ENCODE assay signal across 16 mouse cellular contexts in genomic region chr11:51656798-51657521, GRCm38 (mm10). TPM values are rescaled to one million over a fixed set of nuclear protein-coding genes. Genes with fewer than 3 reads are reported as not detected.
DNase-seq lines count a peak whose midpoint lies in the region; ATAC-seq and TF ChIP-seq lines count a peak whose summit lies in the region.
"Had no signal": no experiment of that assay in that cellular context is flagged by ENCODE, and none has a peak within 500 bp of the region (broad histone marks: within the 10 kb centered on the region; RNA-seq: fewer than 3 reads in every experiment).

No protein-coding gene starts in this region.

- H3K27me3 ChIP-seq in lung, postnatal 0 days (replicated peaks; ENCODE audit: insufficient read depth, low read length), result no peaks in the 10 kb centered on the region
- no peaks in the 10 kb centered on the region for H3K27me3 ChIP-seq in kidney, embryonic 14.5 days (ENCODE audit: control insufficient read depth, insufficient read depth, low read length)
- no peaks in the 10 kb centered on the region for H3K27me3 ChIP-seq in stomach, embryonic 15.5 days (replicated peaks)
- peaks cover 7% of the 10 kb centered on the region for H3K27me3 ChIP-seq in hindbrain, embryonic 13.5 days
- H3K27me3 ChIP-seq: embryonic facial prominence, embryonic 15.5 days; forebrain, embryonic 15.5 days; limb, embryonic 13.5 days had no signal

- ATAC-seq in lung, postnatal 0 days, result peak; percentile 54
- peak; percentile 41 for ATAC-seq in kidney, embryonic 14.5 days (ENCODE audit: low FRiP score, low TSS enrichment)
- ATAC-seq in stomach, embryonic 15.5 days (ENCODE audit: insufficient read depth, low FRiP score, low read depth), result no peak
- no peak for ATAC-seq in hindbrain, embryonic 13.5 days (ENCODE audit: low FRiP score)
- ATAC-seq: forebrain, embryonic 15.5 days; inflammation-experienced regulatory T-cells, adult 6 months had no signal

- DNase-seq in adrenal gland, adult 2 months, result peak; percentile 59
- DNase-seq in adrenal gland, adult 8-10 months, result no peak
- DNase-seq in lung, postnatal 0 days (ENCODE audit: low spot score), result no peak
- DNase-seq in lung, adult 2 months, result no peak
- no peak for DNase-seq in natural killer cell, adult 2 months (ENCODE audit: low spot score in 2 of 2)
- DNase-seq: cerebellum, adult 9-11 months; gastrocnemius, postnatal 10 days; heart, postnatal 10 days; retina, postnatal 1 day had no signal

- H3K9ac ChIP-seq in lung, postnatal 0 days (replicated peaks; ENCODE audit: low read depth), result no peak overlapping the region
- no peak overlapping the region for H3K9ac ChIP-seq in kidney, embryonic 14.5 days (ENCODE audit: low read depth, low read length)
- H3K9ac ChIP-seq in stomach, embryonic 15.5 days, result no peak overlapping the region
- H3K9ac ChIP-seq in hindbrain, embryonic 13.5 days, result no peak overlapping the region
- H3K9ac ChIP-seq: embryonic facial prominence, embryonic 15.5 days; forebrain, embryonic 15.5 days; limb, embryonic 13.5 days had no signal

- no peaks in the 10 kb centered on the region for H3K36me3 ChIP-seq in lung, postnatal 0 days (ENCODE audit: insufficient read depth, low read length)
- no peaks in the 10 kb centered on the region for H3K36me3 ChIP-seq in kidney, embryonic 14.5 days (ENCODE audit: control insufficient read depth, insufficient read depth, low read length)
- H3K36me3 ChIP-seq in stomach, embryonic 15.5 days, result no peaks in the 10 kb centered on the region
- H3K36me3 ChIP-seq in hindbrain, embryonic 13.5 days, result no peaks in the 10 kb centered on the region
- H3K36me3 ChIP-seq: embryonic facial prominence, embryonic 15.5 days; forebrain, embryonic 15.5 days; limb, embryonic 13.5 days had no signal

- H3K4me1 ChIP-seq in lung, postnatal 0 days (ENCODE audit: insufficient read depth, low read depth, low read length), result no peaks in the 10 kb centered on the region; the same call in 1 of the 2 replicates
- H3K4me1 ChIP-seq in lung, adult 2 months (ENCODE audit: control insufficient read depth, insufficient read depth, low read length), result peaks cover 12% of the 10 kb centered on the region
- H3K4me1 ChIP-seq in kidney, embryonic 14.5 days (ENCODE audit: control insufficient read depth, insufficient read depth, low read length), result peaks cover 4% of the 10 kb centered on the region; the same call in 1 of the 2 replicates
- peaks cover 10% of the 10 kb centered on the region for H3K4me1 ChIP-seq in stomach, embryonic 15.5 days
- peaks cover 9% of the 10 kb centered on the region; the same call in 1 of the 2 replicates for H3K4me1 ChIP-seq in hindbrain, embryonic 13.5 days (replicated peaks)
- H3K4me1 ChIP-seq: forebrain, embryonic 15.5 days had no signal

- TF ChIP-seq CTCF in lung, postnatal 0 days (IDR thresholded peaks at IDR 0.05), result no peak
- no peak for TF ChIP-seq CTCF in lung, adult 2 months (IDR thresholded peaks at IDR 0.05; ENCODE audit: insufficient read depth, low read length)

- TF ChIP-seq POLR2A in lung, adult 2 months (IDR thresholded peaks at IDR 0.05; ENCODE audit: borderline replicate concordance, extremely low read depth, low read depth, low read length), result no peak

- H3K9me3 ChIP-seq in lung, postnatal 0 days (ENCODE audit: low read length), result no peaks in the 10 kb centered on the region
- H3K9me3 ChIP-seq in kidney, embryonic 14.5 days (ENCODE audit: control insufficient read depth, low read length), result no peaks in the 10 kb centered on the region
- H3K9me3 ChIP-seq in stomach, embryonic 15.5 days, result no peaks in the 10 kb centered on the region
- H3K9me3 ChIP-seq in hindbrain, embryonic 13.5 days, result no peaks in the 10 kb centered on the region
- H3K9me3 ChIP-seq: embryonic facial prominence, embryonic 15.5 days; forebrain, embryonic 15.5 days; limb, embryonic 13.5 days had no signal

- H3K4me3 ChIP-seq in lung, postnatal 0 days (ENCODE audit: low read depth, low read length), result no peak overlapping the region
- no peak overlapping the region for H3K4me3 ChIP-seq in lung, adult 2 months (replicated peaks; ENCODE audit: extremely low read depth, low read depth, low read length)
- no peak overlapping the region for H3K4me3 ChIP-seq in kidney, embryonic 14.5 days (ENCODE audit: low read length)
- H3K4me3 ChIP-seq in stomach, embryonic 15.5 days (replicated peaks), result no peak overlapping the region
- H3K4me3 ChIP-seq in hindbrain, embryonic 13.5 days, result no peak overlapping the region
- H3K4me3 ChIP-seq: embryonic facial prominence, embryonic 15.5 days; forebrain, embryonic 15.5 days; limb, embryonic 13.5 days had no signal

- H3K4me2 ChIP-seq in lung, postnatal 0 days (replicated peaks; ENCODE audit: low read depth, low read length), result no peak overlapping the region
- H3K4me2 ChIP-seq in kidney, embryonic 14.5 days (replicated peaks; ENCODE audit: low read depth, low read length), result no peak overlapping the region
- H3K4me2 ChIP-seq in stomach, embryonic 15.5 days, result no peak overlapping the region
- H3K4me2 ChIP-seq in hindbrain, embryonic 13.5 days, result no peak overlapping the region
- H3K4me2 ChIP-seq: embryonic facial prominence, embryonic 15.5 days; forebrain, embryonic 15.5 days; limb, embryonic 13.5 days had no signal

- no peak for TF ChIP-seq EP300 in lung, postnatal 0 days (IDR thresholded peaks at IDR 0.05)

- peak overlapping the region; percentile 29; the same call in 1 of the 2 replicates for H3K27ac ChIP-seq in lung, postnatal 0 days (ENCODE audit: low read length)
- H3K27ac ChIP-seq in kidney, embryonic 14.5 days (ENCODE audit: low read depth, low read length), result peak overlapping the region; percentile 13; the same call in 1 of the 2 replicates
- H3K27ac ChIP-seq in stomach, embryonic 15.5 days, result 0 out of 2 replicates have a peak overlapping the region, but pooled peaks have one; percentile 1
- no peak overlapping the region for H3K27ac ChIP-seq in hindbrain, embryonic 13.5 days
- H3K27ac ChIP-seq: embryonic facial prominence, embryonic 15.5 days; forebrain, embryonic 15.5 days; limb, embryonic 13.5 days had no signal

- WGBS in lung, postnatal 0 days, result 54% methylated on average over 10 of the region's 10 CpGs
- WGBS in lung, adult 2 months, result 62% methylated on average over 10 of the region's 10 CpGs
- 44% methylated on average over 10 of the region's 10 CpGs for WGBS in kidney, embryonic 14.5 days
- 77% methylated on average over 10 of the region's 10 CpGs for WGBS in stomach, embryonic 15.5 days
- 84% methylated on average over 10 of the region's 10 CpGs for WGBS in hindbrain, embryonic 13.5 days

RNA-seq across cellular contexts. Expression of gene D930048N14Rik, which starts 6.2 kb away (rescaled TPM):
- total RNA-seq in adrenal gland, adult 2 months (2021), result 1 to 10 TPM; 1.0 to 2.4 TPM
- 5.0 and 6.1 TPM in 2 replicates for polyA plus RNA-seq in adrenal gland, adult 2 months (2012; rRNA removed)
- total RNA-seq in adrenal gland, adult 8-10 months (2022), result 1 to 10 TPM; 1.6 to 5.4 (median 2.8) TPM
- polyA plus RNA-seq in lung, postnatal 0 days (2015; fragmentation: Nextera tagmentation; extraction: Ambion mirVana), result 2.5 and 3.1 TPM in 2 replicates
- polyA plus RNA-seq in lung, adult 2 months (2012; rRNA removed), result 9.1 and 13.2 TPM in 2 replicates
- 2.4 and 3.8 TPM in 2 replicates for polyA plus RNA-seq in kidney, embryonic 14.5 days (2014; fragmentation: Nextera tagmentation; extraction: Ambion mirVana)
- polyA plus RNA-seq in stomach, embryonic 15.5 days (2015; fragmentation: Nextera tagmentation; extraction: Ambion mirVana), result 3.6 and 4.3 TPM in 2 replicates
- 0.63 and 0.83 TPM in 2 replicates for polyA plus RNA-seq in hindbrain, embryonic 13.5 days (2015; fragmentation: Nextera tagmentation; extraction: Ambion mirVana)

RNA-seq across cellular contexts. Expression of gene N4bp3, which starts 6.3 kb away (rescaled TPM):
- 1 to 10 TPM; 5.3 to 9.3 TPM for total RNA-seq in adrenal gland, adult 2 months (2021)
- 10.5 and 15.1 TPM in 2 replicates for polyA plus RNA-seq in adrenal gland, adult 2 months (2012; rRNA removed)
- total RNA-seq in adrenal gland, adult 8-10 months (2022), result 10 to 100 TPM in 1 of 4 experiments, 1 to 10 TPM in 3; 8.2 to 10.6 (median 8.5) TPM
- 43.9 and 44.7 TPM in 2 replicates for polyA plus RNA-seq in lung, postnatal 0 days (2015; fragmentation: Nextera tagmentation; extraction: Ambion mirVana)
- 43.7 and 45.9 TPM in 2 replicates for polyA plus RNA-seq in lung, adult 2 months (2012; rRNA removed)
- polyA plus RNA-seq in kidney, embryonic 14.5 days (2014; fragmentation: Nextera tagmentation; extraction: Ambion mirVana), result 18.5 and 22.6 TPM in 2 replicates
- 19.8 and 21.5 TPM in 2 replicates for polyA plus RNA-seq in stomach, embryonic 15.5 days (2015; fragmentation: Nextera tagmentation; extraction: Ambion mirVana)
- 12.9 and 14.1 TPM in 2 replicates for polyA plus RNA-seq in hindbrain, embryonic 13.5 days (2015; fragmentation: Nextera tagmentation; extraction: Ambion mirVana)

RNA-seq across cellular contexts. Expression of gene Rmnd5b, which starts 21.3 kb away (rescaled TPM):
- 10 to 100 TPM; 44.0 to 61.9 TPM for total RNA-seq in adrenal gland, adult 2 months (2021)
- polyA plus RNA-seq in adrenal gland, adult 2 months (2012; rRNA removed), result 201 and 250 TPM in 2 replicates
- total RNA-seq in adrenal gland, adult 8-10 months (2022), result 10 to 100 TPM; 42.4 to 60.2 (median 51.6) TPM
- polyA plus RNA-seq in lung, postnatal 0 days (2015; fragmentation: Nextera tagmentation; extraction: Ambion mirVana), result 43.2 and 46.4 TPM in 2 replicates
- 64.9 and 65.8 TPM in 2 replicates for polyA plus RNA-seq in lung, adult 2 months (2012; rRNA removed)
- 38.9 and 48.7 TPM in 2 replicates for polyA plus RNA-seq in kidney, embryonic 14.5 days (2014; fragmentation: Nextera tagmentation; extraction: Ambion mirVana)
- polyA plus RNA-seq in stomach, embryonic 15.5 days (2015; fragmentation: Nextera tagmentation; extraction: Ambion mirVana), result 39.9 and 43.6 TPM in 2 replicates
- polyA plus RNA-seq in hindbrain, embryonic 13.5 days (2015; fragmentation: Nextera tagmentation; extraction: Ambion mirVana), result 74.8 and 77.7 TPM in 2 replicates

RNA-seq across cellular contexts. Expression of gene 0610009B22Rik, which starts 31.7 kb away (rescaled TPM):
- 10 to 100 TPM; 49.2 to 53.7 TPM for total RNA-seq in adrenal gland, adult 2 months (2021)
- polyA plus RNA-seq in adrenal gland, adult 2 months (2012; rRNA removed), result 4.2 and 4.8 TPM in 2 replicates
- total RNA-seq in adrenal gland, adult 8-10 months (2022), result 10 to 100 TPM; 45.7 to 63.8 (median 50.0) TPM
- 90.6 and 95.9 TPM in 2 replicates for polyA plus RNA-seq in lung, postnatal 0 days (2015; fragmentation: Nextera tagmentation; extraction: Ambion mirVana)
- polyA plus RNA-seq in lung, adult 2 months (2012; rRNA removed), result 6.9 and 8.3 TPM in 2 replicates
- polyA plus RNA-seq in kidney, embryonic 14.5 days (2014; fragmentation: Nextera tagmentation; extraction: Ambion mirVana), result 105 and 142 TPM in 2 replicates
- 95.8 and 102 TPM in 2 replicates for polyA plus RNA-seq in stomach, embryonic 15.5 days (2015; fragmentation: Nextera tagmentation; extraction: Ambion mirVana)
- polyA plus RNA-seq in hindbrain, embryonic 13.5 days (2015; fragmentation: Nextera tagmentation; extraction: Ambion mirVana), result 118 and 121 TPM in 2 replicates

RNA-seq across cellular contexts. Expression of gene Nhp2, which starts 37.4 kb away (rescaled TPM):
- 10 to 100 TPM; 76.3 to 79.4 TPM for total RNA-seq in adrenal gland, adult 2 months (2021)
- 41.8 and 48.3 TPM in 2 replicates for polyA plus RNA-seq in adrenal gland, adult 2 months (2012; rRNA removed)
- 10 to 100 TPM; 52.2 to 75.1 (median 56.2) TPM for total RNA-seq in adrenal gland, adult 8-10 months (2022)
- 60.1 and 67.2 TPM in 2 replicates for polyA plus RNA-seq in lung, postnatal 0 days (2015; fragmentation: Nextera tagmentation; extraction: Ambion mirVana)
- 22.6 and 33.3 TPM in 2 replicates for polyA plus RNA-seq in lung, adult 2 months (2012; rRNA removed)
- polyA plus RNA-seq in kidney, embryonic 14.5 days (2014; fragmentation: Nextera tagmentation; extraction: Ambion mirVana), result 211 and 264 TPM in 2 replicates
- polyA plus RNA-seq in stomach, embryonic 15.5 days (2015; fragmentation: Nextera tagmentation; extraction: Ambion mirVana), result 153 and 155 TPM in 2 replicates
- 99.6 and 108 TPM in 2 replicates for polyA plus RNA-seq in hindbrain, embryonic 13.5 days (2015; fragmentation: Nextera tagmentation; extraction: Ambion mirVana)

Comparison
In these comparisons a context has a peak if more than half of its experiments do, and no peak if none do; other contexts are left out.
1. ATAC-seq: peak in lung, postnatal 0 days (single experiment) and kidney, embryonic 14.5 days (single experiment); none in stomach, embryonic 15.5 days (single experiment) and hindbrain, embryonic 13.5 days (single experiment).